Mouse (Mus musculus) CH12.LX (cell line): ENCODE measurements at regions not wholly inside any gene's neighbourhood (a gene's known extent, or its start where the extent isn't known, plus 50 kb on each side); places are given as distances from the start of the nearest gene placed in this dataset.

Source experiments
- DNase-seq: peaks from one replicate; pipeline ENCODE4 v3.0.0-alpha.2; 2013; ENCODE audit errors: extremely low read depth
- H3K27ac ChIP-seq: 2 replicates; pipeline ENCODE4 v1.5.1; 2012; ENCODE audit warnings: low read depth, mild to moderate bottlenecking, control low read depth, moderate library complexity; ENCODE audit not compliant: insufficient read depth
- H3K27me3 ChIP-seq: replicated peaks from 2 replicates; pipeline ENCODE3; 2012; ENCODE audit warnings: inconsistent platforms
- H3K36me3 ChIP-seq, 2 experiments: replicated peaks in 1 of 2; 2 replicates each; pipeline versions ENCODE3 to v1.6.1; 2012; ENCODE audit warnings: inconsistent platforms in 1 of 2, low read length in 1 of 2, mild to moderate bottlenecking in 1 of 2, mixed read lengths in 1 of 2, moderate library complexity in 1 of 2; ENCODE audit not compliant: control insufficient read depth in 1 of 2, insufficient read depth in 1 of 2
- H3K4me1 ChIP-seq, 2 experiments: 2 replicates each; pipeline ENCODE4 v1.6.1; 2012; ENCODE audit warnings: inconsistent platforms in 1 of 2, moderate library complexity in 1 of 2; ENCODE audit not compliant: insufficient read depth in 2 of 2, control insufficient read depth in 1 of 2
- H3K4me2 ChIP-seq: 2 replicates; pipeline ENCODE4 v1.6.1; 2012; ENCODE audit warnings: low read depth, mild to moderate bottlenecking, control low read depth; ENCODE audit not compliant: poor library complexity, insufficient read depth, severe bottlenecking
- H3K4me3 ChIP-seq, 3 experiments: fragments of 150-350 bp in 1 of 3; sonication (generic) in 1 of 3; replicated peaks in 1 of 3; 2 replicates each; pipeline versions ENCODE3 to v1.5.1; 2011 to 2012; ENCODE audit warnings: low read depth in 2 of 3, low read length in 2 of 3, mild to moderate bottlenecking in 2 of 3, moderate library complexity in 2 of 3, control low read depth in 1 of 3, improper control_type of control experiment in 1 of 3, inconsistent platforms in 1 of 3, mixed read lengths in 1 of 3; ENCODE audit not compliant: poor library complexity in 1 of 3
- H3K79me2 ChIP-seq: replicated peaks from 2 replicates; pipeline ENCODE4 v1.6.1; 2012; ENCODE audit warnings: mild to moderate bottlenecking, moderate library complexity; ENCODE audit not compliant: control insufficient read depth, poor library complexity, insufficient read depth, severe bottlenecking; ENCODE audit errors: extremely low read depth
- H3K9ac ChIP-seq: 2 replicates; pipeline ENCODE4 v1.6.1; 2012; ENCODE audit warnings: low read depth, mild to moderate bottlenecking, control low read depth, moderate library complexity; ENCODE audit not compliant: insufficient read depth
- H3K9me3 ChIP-seq: replicated peaks from 2 replicates; pipeline ENCODE3; 2012; ENCODE audit warnings: low read length, inconsistent platforms, mixed read lengths
- CHD1 ChIP-seq: IDR thresholded peaks from 2 replicates; pipeline ENCODE4 v1.6.1; 2012; ENCODE audit warnings: low read depth, low read length, improper control_type of control experiment, inconsistent platforms
- CTCF ChIP-seq, 2 experiments: IDR thresholded peaks in 1 of 2; conservative IDR thresholded peaks in 1 of 2; 2 replicates each; pipeline ENCODE4 v1.5.1; 2011 to 2012; ENCODE audit warnings: low read depth in 2 of 2, low read length in 2 of 2, improper control_type of control experiment in 1 of 2, inconsistent platforms in 1 of 2, mild to moderate bottlenecking in 1 of 2, moderate library complexity in 1 of 2
- E2F4 ChIP-seq: IDR thresholded peaks from 2 replicates; pipeline ENCODE4 v1.6.1; 2011; ENCODE audit warnings: low read depth, low read length, improper control_type of control experiment; ENCODE audit not compliant: insufficient replicate concordance
- EP300 ChIP-seq: IDR thresholded peaks from 2 replicates; pipeline ENCODE4 v1.6.1; 2011; ENCODE audit warnings: low read length, improper control_type of control experiment
- GABPA ChIP-seq: IDR thresholded peaks from 2 replicates; pipeline ENCODE4 v1.6.1; 2012; ENCODE audit warnings: low read depth, low read length, improper control_type of control experiment, inconsistent platforms; ENCODE audit not compliant: insufficient replicate concordance
- HCFC1 ChIP-seq: IDR thresholded peaks from 2 replicates; pipeline ENCODE4 v1.6.1; 2012; ENCODE audit warnings: low read depth, mild to moderate bottlenecking, inconsistent platforms, low read length, improper control_type of control experiment
- IRF4 ChIP-seq: IDR thresholded peaks from 2 replicates; pipeline ENCODE4 v1.6.1; 2014; ENCODE audit warnings: low read depth, mild to moderate bottlenecking, inconsistent platforms, low read length, improper control_type of control experiment
- KAT2A ChIP-seq: IDR thresholded peaks from 2 replicates; pipeline ENCODE4 v1.6.1; 2012; ENCODE audit warnings: low read length, improper control_type of control experiment, inconsistent platforms; ENCODE audit not compliant: insufficient replicate concordance
- MAFK ChIP-seq: IDR thresholded peaks from 2 replicates; pipeline ENCODE4 v1.6.1; 2011; ENCODE audit warnings: low read length, improper control_type of control experiment; ENCODE audit not compliant: insufficient replicate concordance
- MAZ ChIP-seq: IDR thresholded peaks from 2 replicates; pipeline ENCODE4 v1.6.1; 2012; ENCODE audit warnings: low read depth, mild to moderate bottlenecking, inconsistent platforms, low read length, improper control_type of control experiment, moderate library complexity
- MXI1 ChIP-seq: IDR thresholded peaks from 2 replicates; pipeline ENCODE4 v1.6.1; 2011; ENCODE audit warnings: mild to moderate bottlenecking, low read depth, low read length, improper control_type of control experiment
- NELFE ChIP-seq: IDR thresholded peaks from 2 replicates; pipeline ENCODE4 v1.6.1; 2011; ENCODE audit warnings: low read depth, low read length, improper control_type of control experiment
- NRF1 ChIP-seq: IDR thresholded peaks from 2 replicates; pipeline ENCODE4 v1.6.1; 2014; ENCODE audit warnings: low read depth, mild to moderate bottlenecking, inconsistent platforms, low read length, improper control_type of control experiment, moderate library complexity
- PAX5 ChIP-seq: IDR thresholded peaks from 2 replicates; pipeline ENCODE4 v1.6.1; 2012; ENCODE audit warnings: low read length, inconsistent platforms, mixed read lengths
- POLR2A ChIP-seq: IDR thresholded peaks from 2 replicates; pipeline ENCODE4 v1.6.1; 2011; ENCODE audit warnings: low read depth, mild to moderate bottlenecking, improper control_type of control experiment, low read length
- POLR2AphosphoS2 ChIP-seq: IDR thresholded peaks from 2 replicates; pipeline ENCODE4 v1.6.1; 2011; ENCODE audit warnings: low read depth, low read length, improper control_type of control experiment
- RAD21 ChIP-seq: IDR thresholded peaks from 2 replicates; pipeline ENCODE4 v1.6.1; 2011; ENCODE audit warnings: low read depth, mild to moderate bottlenecking, low read length, improper control_type of control experiment, moderate library complexity
- SMC3 ChIP-seq: IDR thresholded peaks from 2 replicates; pipeline ENCODE4 v1.6.1; 2011; ENCODE audit warnings: low read depth, low read length, improper control_type of control experiment
- TBP ChIP-seq: conservative IDR thresholded peaks from 2 replicates; pipeline ENCODE4 v1.6.1; 2011; ENCODE audit warnings: low read depth, low read length, improper control_type of control experiment
- TCF12 ChIP-seq: IDR thresholded peaks from 2 replicates; pipeline ENCODE4 v1.6.1; 2014; ENCODE audit warnings: low read depth, mild to moderate bottlenecking, inconsistent platforms, low read length, improper control_type of control experiment
- USF1 ChIP-seq: IDR thresholded peaks from 2 replicates; pipeline ENCODE4 v1.6.1; 2014; ENCODE audit warnings: low read depth, mild to moderate bottlenecking, inconsistent platforms, low read length, improper control_type of control experiment
- USF2 ChIP-seq: conservative IDR thresholded peaks from 2 replicates; pipeline ENCODE4 v1.6.1; 2011; ENCODE audit warnings: low read depth, low read length, improper control_type of control experiment
- ZC3H11A ChIP-seq: IDR thresholded peaks from 2 replicates; pipeline ENCODE4 v1.6.1; 2012; ENCODE audit warnings: low read depth, mild to moderate bottlenecking, inconsistent platforms, low read length, improper control_type of control experiment
- ZKSCAN1 ChIP-seq: IDR thresholded peaks from 2 replicates; pipeline ENCODE4 v1.6.1; 2012; ENCODE audit warnings: low read depth, inconsistent platforms, low read length, improper control_type of control experiment, borderline replicate concordance
- ZMIZ1 ChIP-seq: IDR thresholded peaks from 2 replicates; pipeline ENCODE4 v1.6.1; 2012; ENCODE audit warnings: low read depth, mild to moderate bottlenecking, inconsistent platforms, low read length, improper control_type of control experiment
- ZNF384 ChIP-seq: IDR thresholded peaks from 2 replicates; pipeline ENCODE4 v1.6.1; 2012; ENCODE audit warnings: low read depth, low read length, improper control_type of control experiment, inconsistent platforms
- dilution Hi-C: fragments of 300-500 bp; cut with MboI; formaldehyde crosslinking; loops from 2 replicates; pipeline ENCODE4 v1.14.3; 2020; ENCODE audit warnings: low sequenced_read_pairs; ENCODE audit not compliant: extremely low pct_unique_long_range_greater_than_20kb, extremely low pct_ligation_motif_present
- in situ Hi-C: fragments of 300-500 bp; cut with MboI; formaldehyde crosslinking; loops from 3 replicates; pipeline ENCODE4 v1.14.3; 2019; ENCODE audit warnings: low sequenced_read_pairs, low pct_ligation_motif_present, low pct_unique_long_range_greater_than_20kb, mixed read lengths

DNA sequence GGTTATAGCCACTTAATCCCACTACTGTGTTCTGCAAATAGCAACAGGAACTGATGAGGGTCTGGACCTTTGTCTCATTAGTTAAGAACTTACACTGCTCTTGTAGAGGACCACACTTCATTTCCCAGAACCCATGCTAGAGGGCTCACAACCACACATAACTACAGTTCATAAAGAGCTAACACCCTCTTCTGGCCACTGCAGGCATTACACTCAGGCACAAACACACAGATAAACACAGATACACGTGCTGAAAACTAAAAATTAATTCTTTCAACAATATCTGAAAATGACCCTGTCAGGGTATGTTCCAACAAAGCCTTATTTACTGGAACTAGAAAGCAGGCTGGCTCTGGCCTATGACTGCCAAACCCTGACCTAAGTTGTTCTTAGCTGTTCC, 529.0 kb upstream of the Mctp2 start:
- no peaks in the 10 kb centered on the region for H3K79me2 ChIP-seq
- no peak overlapping the region for H3K27ac ChIP-seq
- no peaks in the 10 kb centered on the region for H3K4me1 ChIP-seq
- in situ Hi-C loops, result no loop called here
- no peaks in the 10 kb centered on the region for H3K36me3 ChIP-seq
- TF ChIP-seq NELFE, result no peak
- H3K4me2 ChIP-seq, result no peak overlapping the region
- dilution Hi-C loops, result no loop called here
- no peak overlapping the region for H3K4me3 ChIP-seq
- H3K27me3 ChIP-seq, result no peaks in the 10 kb centered on the region
- peaks cover 2% of the 10 kb centered on the region for H3K9me3 ChIP-seq
- H3K9ac ChIP-seq, result no peak overlapping the region
- no peak for DNase-seq

DNA sequence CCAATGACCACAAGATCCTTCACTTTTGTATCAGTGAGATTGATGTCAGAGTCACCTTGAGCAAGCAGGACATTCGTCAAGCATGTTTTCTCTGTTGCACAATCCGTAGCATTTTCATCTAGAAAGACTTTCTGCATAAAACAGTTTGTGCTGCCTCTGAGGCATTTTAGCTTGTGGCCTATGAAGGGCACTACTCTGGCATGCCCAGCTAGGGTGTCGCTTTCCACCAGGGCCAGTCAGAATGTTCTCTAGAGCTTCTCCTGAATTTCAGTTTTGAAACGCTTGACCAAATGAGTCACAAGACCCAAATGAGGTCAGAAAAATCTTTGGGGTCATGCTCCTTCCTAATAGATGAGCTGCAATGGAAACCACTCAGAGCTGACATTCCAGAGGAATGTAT, 529.6 kb upstream of the Mctp2 start:
- Histone ChIP-seq H3K36me3 (no peaks in the 10 kb centered on the region), H3K4me3 (no peak overlapping the region), H3K4me1 (no peaks in the 10 kb centered on the region), H3K27me3 (no peaks in the 10 kb centered on the region), H3K9me3 (peaks cover 2% of the 10 kb centered on the region), H3K9ac (no peak overlapping the region), H3K27ac (no peak overlapping the region), H3K4me2 (no peak overlapping the region), H3K79me2 (no peaks in the 10 kb centered on the region)
- dilution Hi-C loops, result no loop called here
- DNase-seq, result no peak
- TF ChIP-seq CHD1 (no peak), POLR2AphosphoS2 (no peak), ZNF384 (no peak), MXI1 (no peak), TBP (no peak), NRF1 (no peak), USF2 (no peak), ZC3H11A (no peak), TCF12 (no peak), IRF4 (no peak), EP300 (no peak), GABPA (no peak), KAT2A (no peak), ZKSCAN1 (no peak), NELFE (no peak), PAX5 (no peak)
- in situ Hi-C loops, result no loop called here

DNA sequence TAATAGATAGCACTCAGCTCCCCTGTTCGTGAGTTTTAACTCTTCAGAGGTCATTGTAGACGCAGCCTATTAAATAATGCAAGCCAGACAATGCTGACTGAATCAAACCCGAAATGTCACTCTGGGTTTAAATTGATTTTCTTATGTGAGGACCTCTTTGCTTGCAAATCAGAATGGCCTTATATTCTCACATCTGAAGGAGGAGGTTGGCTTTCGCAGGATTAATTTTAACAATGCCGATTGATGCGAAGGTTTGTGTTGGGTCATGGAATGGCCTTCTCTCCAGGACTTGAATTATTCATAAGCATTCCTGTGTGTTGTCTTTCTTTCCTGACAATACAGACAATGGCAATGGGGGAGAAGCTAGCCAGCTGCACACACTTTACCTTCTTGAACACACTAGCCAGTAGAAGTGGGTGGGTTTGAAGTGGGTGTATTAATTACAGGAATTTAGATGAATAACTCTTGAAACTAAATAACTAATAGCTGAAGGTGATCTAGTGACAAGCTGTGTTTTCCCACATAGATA, 530.1 kb upstream of the Mctp2 start:
- H3K27me3 ChIP-seq, result no peaks in the 10 kb centered on the region
- dilution Hi-C loops, result no loop called here
- no peak overlapping the region for H3K4me3 ChIP-seq
- no peak overlapping the region for H3K9ac ChIP-seq
- in situ Hi-C loops, result no loop called here
- H3K79me2 ChIP-seq, result no peaks in the 10 kb centered on the region
- no peak overlapping the region for H3K27ac ChIP-seq
- TF ChIP-seq HCFC1 (no peak), ZMIZ1 (no peak), E2F4 (no peak), RAD21 (no peak), ZC3H11A (no peak), SMC3 (no peak), MAFK (no peak), MXI1 (no peak), EP300 (no peak), CTCF (conservative IDR thresholded peaks at IDR 0.05 in 1 of 2, IDR thresholded peaks at IDR 0.05 in 1 of 2; ENCODE audit: low read depth in 2 of 2, low read length in 2 of 2) (no peak), MAZ (no peak), PAX5 (no peak), USF1 (no peak), TBP (no peak), CHD1 (no peak), POLR2A (no peak)
- H3K4me2 ChIP-seq, result no peak overlapping the region
- no peaks in the 10 kb centered on the region for H3K36me3 ChIP-seq
- no peak for DNase-seq
- H3K9me3 ChIP-seq, result peaks cover 2% of the 10 kb centered on the region
- no peaks in the 10 kb centered on the region for H3K4me1 ChIP-seq
